Mouse (Mus musculus) midbrain, embryonic 11.5 days (tissue): ENCODE results near the gene Chchd5. TPM values are rescaled to one million over a fixed set of nuclear protein-coding genes. Genes with fewer than 3 reads are reported as not detected.

ENCODE experiments used
- ATAC-seq: fragments of 200-750 bp; cut with Nextera tagmentation; 2 replicates; pipeline ENCODE4 v1.8.0; 2017; ENCODE audit warnings: moderate TSS enrichment, moderate library complexity; ENCODE audit not compliant: low FRiP score
- DNase-seq: peaks from one replicate; pipeline ENCODE4 v3.0.0; 2015; ENCODE audit warnings: low spot score; ENCODE audit errors: missing footprints
- H3K27ac ChIP-seq: fragments of 300-500 bp; sonication (generic); 2 replicates; pipeline ENCODE4 v1.5.1; 2014; ENCODE audit warnings: low read depth, low read length
- H3K27me3 ChIP-seq: fragments of 300-500 bp; sonication (generic); 2 replicates; pipeline ENCODE4 v1.6.1; 2014; ENCODE audit warnings: mild to moderate bottlenecking, low read length, moderate library complexity, mixed read lengths; ENCODE audit not compliant: control insufficient read depth, insufficient read depth
- H3K36me3 ChIP-seq: fragments of 300-500 bp; sonication (generic); 2 replicates; pipeline ENCODE4 v1.6.1; 2014; ENCODE audit warnings: mild to moderate bottlenecking, low read length, moderate library complexity, mixed read lengths; ENCODE audit not compliant: control insufficient read depth, insufficient read depth
- H3K4me1 ChIP-seq: fragments of 300-500 bp; sonication (generic); 2 replicates; pipeline ENCODE4 v1.6.1; 2014; ENCODE audit warnings: low read length; ENCODE audit not compliant: control insufficient read depth, insufficient read depth
- H3K4me2 ChIP-seq: fragments of 300-500 bp; sonication (generic); 2 replicates; pipeline ENCODE4 v1.6.1; 2014; ENCODE audit warnings: mild to moderate bottlenecking, moderate library complexity
- H3K4me3 ChIP-seq: fragments of 300-500 bp; sonication (generic); 2 replicates; pipeline ENCODE4 v1.5.1; 2014; ENCODE audit warnings: low read depth, low read length
- H3K9ac ChIP-seq: fragments of 300-500 bp; sonication (generic); 2 replicates; pipeline ENCODE4 v1.6.1; 2014; ENCODE audit warnings: low read length
- H3K9me3 ChIP-seq: fragments of 300-500 bp; sonication (generic); 2 replicates; pipeline ENCODE4 v1.6.1; 2016; ENCODE audit warnings: low read length; ENCODE audit not compliant: control insufficient read depth
- WGBS: fragments of 180-500 bp; shearing (Covaris S2); extraction: QIAGEN DNeasy Blood & Tissue Kit; methylation state at CpG from one replicate; pipeline ENCODE4 v1.1.7; 2014; 5-methylcytosine and 5-hydroxymethylcytosine counted together
- polyA plus RNA-seq: library from polyadenylated mRNA; unstranded; fragments of >200 nt; fragmentation: Nextera tagmentation; extraction: Ambion mirVana; gene quantifications from 2 replicates; pipeline ENCODE4 v1.2.1, GENCODE M21; 2014

Gene Chchd5
- polyA plus RNA-seq, 1 experiment from 2014 or later, result 27.2 TPM

DNA sequence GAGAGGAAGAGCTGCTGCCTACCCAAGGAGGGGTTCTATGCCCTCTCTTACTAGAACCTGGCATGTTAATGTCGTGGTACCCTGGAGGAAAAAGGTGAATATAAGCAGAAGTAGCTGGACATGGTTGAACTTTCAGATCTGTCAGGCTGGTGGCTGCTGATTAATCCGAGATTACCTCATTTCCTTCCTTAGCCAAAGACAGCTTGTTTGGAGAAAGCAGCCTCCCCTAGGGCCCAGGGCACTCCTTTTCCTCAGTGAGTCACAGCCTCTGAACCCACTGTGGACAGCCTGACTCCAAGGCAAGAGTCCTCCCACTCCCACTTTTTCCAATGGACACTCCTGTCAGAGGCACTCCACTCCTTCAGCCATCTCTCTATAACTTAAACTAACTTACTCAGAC is 46.1 kb downstream of the Chchd5 start:
- no peak overlapping the region for H3K27ac ChIP-seq
- no peaks in the 10 kb centered on the region for H3K36me3 ChIP-seq
- no peak overlapping the region for H3K4me2 ChIP-seq
- DNase-seq, result no peak
- no peak overlapping the region for H3K4me3 ChIP-seq
- H3K9ac ChIP-seq, result no peak overlapping the region
- no peaks in the 10 kb centered on the region for H3K27me3 ChIP-seq
- ATAC-seq, result no peak
- H3K9me3 ChIP-seq, result no peaks in the 10 kb centered on the region
- WGBS, result 86% methylated on average over 2 of the region's 2 CpGs
- no peaks in the 10 kb centered on the region for H3K4me1 ChIP-seq

DNA sequence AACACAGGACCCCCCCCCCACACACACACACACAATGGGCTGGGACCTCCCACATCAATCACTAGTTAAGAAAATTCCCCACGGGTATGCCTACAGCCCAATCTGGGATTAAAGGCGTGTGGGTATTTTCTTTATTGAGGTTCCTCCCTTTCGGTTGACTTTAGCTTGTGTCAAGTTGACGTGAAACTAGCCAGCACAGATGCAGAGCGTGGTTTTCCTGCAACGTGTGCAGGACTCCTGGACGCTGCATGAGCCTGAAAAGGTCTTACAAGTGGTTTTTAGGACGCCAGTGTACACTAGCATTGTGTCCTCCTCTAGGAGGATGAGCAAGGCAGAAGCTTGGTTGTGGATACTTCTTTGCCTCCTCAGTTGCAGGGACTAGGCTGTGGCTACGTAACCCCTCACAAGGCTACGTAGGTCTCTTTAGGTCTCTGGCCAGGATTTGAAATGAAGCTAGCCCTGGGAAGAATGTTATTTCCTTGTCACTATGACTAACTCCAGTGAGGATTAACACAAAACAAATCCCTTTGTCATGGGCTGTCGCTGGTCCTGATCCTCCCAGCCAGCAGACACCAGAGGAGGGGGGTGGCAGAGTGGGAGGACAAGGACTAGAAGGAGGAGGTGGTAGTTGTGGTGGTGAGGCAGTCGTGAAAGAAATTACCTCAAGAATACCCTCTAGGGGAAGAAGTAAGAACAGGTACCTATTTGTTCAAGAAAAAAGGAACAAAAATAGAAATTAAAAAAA is 47.3 kb downstream of the Chchd5 start:
- Histone ChIP-seq H3K4me1 (no peaks in the 10 kb centered on the region), H3K27ac (no peak overlapping the region), H3K9ac (no peak overlapping the region), H3K4me2 (no peak overlapping the region), H3K27me3 (no peaks in the 10 kb centered on the region), H3K9me3 (no peaks in the 10 kb centered on the region), H3K4me3 (no peak overlapping the region), H3K36me3 (no peaks in the 10 kb centered on the region)
- WGBS, result 60% methylated on average over 12 of the region's 12 CpGs
- ATAC-seq, result no peak
- DNase-seq, result no peak

DNA sequence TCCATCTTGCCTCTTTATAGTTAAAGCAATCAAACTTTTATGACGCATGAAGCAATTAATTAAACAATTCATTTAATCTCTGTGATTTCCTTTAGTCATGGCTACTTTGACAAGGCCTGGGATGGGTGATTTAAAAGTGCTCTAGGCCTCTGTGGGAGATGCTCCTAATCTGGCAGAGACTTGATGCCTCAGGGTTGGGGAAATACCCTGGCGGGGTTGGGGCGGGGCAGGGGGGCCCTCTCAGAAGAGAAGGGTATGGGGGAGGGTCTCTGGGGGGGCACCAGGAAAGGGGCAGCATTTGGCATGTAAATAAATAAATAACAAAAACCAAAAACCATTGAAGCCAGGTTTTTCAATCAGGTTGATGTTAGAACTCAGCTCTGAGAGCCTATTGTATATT is 48.2 kb downstream of the Chchd5 start:
- no peak for ATAC-seq
- no peak overlapping the region for H3K4me2 ChIP-seq

DNA sequence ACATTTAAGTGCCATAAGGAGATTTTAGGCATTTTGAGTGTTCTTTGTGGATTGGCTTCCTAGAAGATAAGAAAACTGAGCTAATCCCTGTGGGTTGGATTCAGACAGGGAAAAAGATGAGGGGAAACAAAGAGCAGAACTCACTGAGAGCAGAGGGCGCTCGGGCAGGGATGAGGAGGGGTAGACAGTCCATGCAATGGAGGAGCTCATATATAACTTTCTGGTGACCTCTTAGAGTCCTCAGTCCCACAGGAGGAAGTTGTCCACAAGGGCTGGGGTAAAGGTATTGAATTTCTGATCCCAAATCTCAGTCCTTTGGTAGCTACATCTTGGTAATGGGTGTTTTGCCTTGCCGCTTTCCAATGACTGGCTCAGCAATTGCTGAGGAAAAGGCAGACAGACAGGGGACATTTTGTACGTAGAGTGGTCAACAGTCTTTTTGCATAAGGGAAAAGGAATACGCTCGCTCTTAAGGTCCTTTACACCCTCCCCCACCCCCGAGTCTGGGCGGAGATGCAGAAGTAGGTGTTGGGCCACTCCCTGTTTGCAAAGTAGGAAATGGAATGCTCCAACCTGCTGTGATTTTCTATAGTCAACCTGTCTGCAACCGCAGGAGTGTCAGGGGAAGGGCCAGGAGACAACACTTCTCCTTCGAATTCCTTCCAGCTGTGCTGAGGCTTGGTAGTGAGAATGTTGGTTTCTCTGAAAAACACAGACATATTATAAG is 48.8 kb downstream of the Chchd5 start:
- DNase-seq, result no peak
- Histone ChIP-seq H3K9ac (no peak overlapping the region), H3K9me3 (no peaks in the 10 kb centered on the region), H3K4me2 (no peak overlapping the region), H3K27me3 (no peaks in the 10 kb centered on the region), H3K4me1 (no peaks in the 10 kb centered on the region), H3K4me3 (no peak overlapping the region), H3K36me3 (no peaks in the 10 kb centered on the region), H3K27ac (no peak overlapping the region)
- WGBS, result 59% methylated on average over 10 of the region's 10 CpGs
- no peak for ATAC-seq

More for the DNA sequence above, 48.2 kb downstream of the Chchd5 start:
- H3K27ac ChIP-seq, result no peak overlapping the region
- no peaks in the 10 kb centered on the region for H3K27me3 ChIP-seq
- H3K36me3 ChIP-seq, result no peaks in the 10 kb centered on the region
- H3K4me3 ChIP-seq, result no peak overlapping the region
- WGBS, result 55% methylated on average over 3 of the region's 3 CpGs
- no peaks in the 10 kb centered on the region for H3K4me1 ChIP-seq
- no peak for DNase-seq
- H3K9ac ChIP-seq, result no peak overlapping the region
- H3K9me3 ChIP-seq, result no peaks in the 10 kb centered on the region

DNA sequence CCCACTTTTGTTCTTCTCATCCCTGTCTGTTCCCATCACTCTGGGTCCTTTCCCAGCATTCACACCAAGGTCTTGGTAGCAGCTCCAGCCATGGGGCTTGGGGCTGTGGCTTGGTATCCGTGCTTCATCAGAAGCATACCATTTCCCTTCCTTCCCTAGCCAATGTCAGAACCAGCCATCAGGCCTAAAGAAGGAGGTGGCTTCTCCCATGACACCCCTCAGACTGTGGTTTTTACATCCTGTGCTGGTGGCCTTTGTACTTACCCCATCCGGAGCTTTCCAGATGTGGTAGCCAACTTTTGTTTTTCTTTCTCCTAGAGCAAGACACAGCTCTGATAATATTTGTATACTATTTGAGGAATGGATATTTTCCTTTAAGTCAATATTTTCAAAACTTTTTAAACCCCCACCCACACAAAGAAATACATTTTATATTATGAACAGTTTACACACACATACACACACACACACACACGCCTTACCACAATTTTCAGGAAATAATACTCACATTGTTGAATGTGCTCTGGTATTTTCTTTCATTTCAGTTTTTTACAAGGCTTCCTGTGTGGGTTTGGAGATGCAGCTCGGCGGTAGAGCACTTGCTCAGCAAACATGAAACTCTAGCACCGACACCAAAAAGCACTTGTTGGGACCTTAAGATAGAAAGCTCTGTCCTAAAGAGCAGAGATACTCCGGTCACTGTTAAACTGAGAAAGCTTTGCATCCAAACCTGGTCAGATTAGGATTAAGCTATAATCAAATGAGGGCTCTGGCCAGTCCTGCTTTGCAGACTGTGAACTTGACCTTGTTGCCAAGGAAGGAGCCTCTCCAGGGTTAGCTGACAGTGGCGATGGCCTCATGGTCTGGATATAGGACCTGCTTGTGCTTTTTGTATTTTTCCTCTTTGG is 50.7 kb downstream of the Chchd5 start:
- H3K27ac ChIP-seq, result no peak overlapping the region
- H3K36me3 ChIP-seq, result no peaks in the 10 kb centered on the region

DNA sequence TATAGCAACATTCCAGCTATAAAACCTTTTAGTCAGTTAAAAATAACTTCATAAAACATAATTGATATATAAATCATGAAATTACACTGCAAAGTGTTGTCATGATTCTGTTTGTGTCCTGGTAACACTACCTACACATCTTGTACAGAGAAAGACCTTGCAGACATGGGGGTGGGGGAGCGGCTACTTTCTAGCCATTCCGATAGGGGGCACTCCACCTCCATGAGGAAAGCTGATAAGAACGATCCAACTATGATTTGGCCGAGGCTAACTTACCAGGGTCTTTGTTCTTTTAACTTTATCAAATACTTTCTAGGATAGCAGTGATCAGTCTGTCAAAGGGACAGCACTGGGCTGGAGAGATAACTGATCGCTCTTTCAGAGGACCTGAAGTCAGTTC is 52.0 kb downstream of the Chchd5 start:
- H3K9ac ChIP-seq, result no peak overlapping the region
- H3K4me1 ChIP-seq, result no peaks in the 10 kb centered on the region
- no peak overlapping the region for H3K27ac ChIP-seq
- no peaks in the 10 kb centered on the region for H3K36me3 ChIP-seq
- 90% methylated on average over 5 of the region's 5 CpGs for WGBS
- no peaks in the 10 kb centered on the region for H3K27me3 ChIP-seq
- ATAC-seq (no peak), DNase-seq (no peak)
- H3K4me3 ChIP-seq, result no peak overlapping the region
- H3K4me2 ChIP-seq, result no peak overlapping the region
- no peaks in the 10 kb centered on the region for H3K9me3 ChIP-seq

More for the DNA sequence above, 50.7 kb downstream of the Chchd5 start:
- DNase-seq (no peak), ATAC-seq (no peak)
- Histone ChIP-seq H3K4me1 (no peaks in the 10 kb centered on the region), H3K9ac (no peak overlapping the region), H3K4me3 (no peak overlapping the region), H3K27me3 (no peaks in the 10 kb centered on the region), H3K9me3 (no peaks in the 10 kb centered on the region), H3K4me2 (no peak overlapping the region)
- WGBS, result 86% methylated on average over 8 of the region's 8 CpGs

DNA sequence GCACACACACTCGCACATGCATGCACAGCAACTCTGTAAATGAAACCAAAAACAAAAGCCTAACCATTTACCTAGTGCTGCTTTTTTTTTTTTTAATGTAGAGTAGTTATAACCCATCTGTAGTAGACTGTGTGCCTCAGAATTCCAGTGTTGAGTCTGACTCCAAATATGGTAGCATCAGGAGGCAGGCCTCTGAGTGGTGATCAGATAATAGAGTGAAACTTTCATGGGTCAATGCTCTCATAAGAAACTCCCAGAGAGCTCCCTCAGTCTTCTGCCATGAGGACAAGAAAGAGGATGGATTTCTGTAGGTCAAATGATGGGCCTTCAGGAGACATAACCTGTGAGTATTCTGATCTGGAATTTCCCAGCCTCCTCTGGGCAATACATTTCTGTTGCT is 52.9 kb downstream of the Chchd5 start:
- Histone ChIP-seq H3K27me3 (no peaks in the 10 kb centered on the region), H3K4me1 (no peaks in the 10 kb centered on the region), H3K4me3 (no peak overlapping the region), H3K9me3 (no peaks in the 10 kb centered on the region), H3K27ac (no peak overlapping the region), H3K4me2 (no peak overlapping the region), H3K36me3 (no peaks in the 10 kb centered on the region), H3K9ac (no peak overlapping the region)
- ATAC-seq (no peak), DNase-seq (no peak)
- WGBS, result 100% methylated on average over 1 of the region's 1 CpGs

DNA sequence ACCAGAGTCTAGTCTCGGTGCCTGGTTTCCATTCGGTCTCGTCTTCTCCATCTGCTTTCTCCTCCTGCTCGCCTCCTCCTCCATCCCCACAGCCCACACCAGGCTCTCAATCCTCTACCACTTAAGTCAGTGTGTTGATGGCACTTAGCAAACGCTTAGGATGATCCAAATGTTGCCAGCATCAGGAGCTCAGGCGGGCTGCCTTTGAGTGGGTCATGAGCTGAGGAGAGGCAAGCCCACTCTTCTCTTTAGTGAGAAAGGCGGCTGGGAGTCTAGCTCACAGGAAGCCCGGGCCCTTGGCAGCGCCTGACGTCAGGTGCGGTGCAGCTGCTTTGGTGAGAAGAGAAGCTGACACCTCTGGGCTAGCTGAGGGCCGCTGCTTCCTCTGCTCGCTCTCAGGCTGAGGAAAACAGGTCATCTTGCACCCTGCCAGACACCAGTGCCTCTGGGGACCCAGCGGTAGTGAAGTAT is 54.1 kb downstream of the Chchd5 start:
- Histone ChIP-seq H3K36me3 (no peaks in the 10 kb centered on the region), H3K27me3 (no peaks in the 10 kb centered on the region), H3K9me3 (no peaks in the 10 kb centered on the region), H3K4me3 (no peak overlapping the region), H3K27ac (no peak overlapping the region), H3K9ac (no peak overlapping the region), H3K4me1 (no peaks in the 10 kb centered on the region), H3K4me2 (no peak overlapping the region)
- DNase-seq (no peak), ATAC-seq (no peak)
- WGBS, result 80% methylated on average over 14 of the region's 14 CpGs
